Mouse (Mus musculus) heart, postnatal 0 days (tissue): Measurements from ENCODE around the gene Nlgn1.

Source experiments
- CTCF ChIP-seq: IDR thresholded peaks from 2 replicates; pipeline ENCODE4 v1.5.1; 2016; ENCODE audit warnings: antibody characterized with exemption, control low read depth, low read depth
- EP300 ChIP-seq: IDR thresholded peaks from 2 replicates; pipeline ENCODE4 v1.6.1; 2016; ENCODE audit warnings: antibody characterized with exemption, low read depth

DNA sequence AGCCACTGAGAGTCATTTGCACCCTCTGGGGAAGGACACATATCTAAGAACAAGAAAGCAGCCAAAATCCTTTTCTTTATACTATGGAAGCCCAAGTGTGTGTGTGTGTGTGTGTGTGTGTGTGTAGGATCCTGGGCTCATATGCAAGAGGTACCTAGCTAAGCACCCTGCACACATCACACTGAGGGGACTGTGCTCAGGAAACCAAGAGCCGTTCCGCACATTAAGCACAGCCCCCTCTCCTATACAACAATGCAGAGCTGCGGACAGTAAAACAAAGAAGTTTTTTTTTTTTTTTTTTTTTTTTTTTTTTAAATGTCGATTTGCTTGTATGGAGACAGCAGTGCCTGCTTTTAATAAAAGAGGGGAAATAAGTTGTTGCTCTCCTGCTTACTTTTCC is 659.5 kb downstream of the Nlgn1 start:
- no peak for TF ChIP-seq EP300
- TF ChIP-seq CTCF, result no peak
